Mouse (Mus musculus) retina, embryonic 14.5 days (tissue): Measurements from ENCODE around the gene Cisd3.

ENCODE experiments used
- DNase-seq: peaks from one replicate; pipeline ENCODE4 v3.0.0-alpha.2; 2015; ENCODE audit warnings: low spot score

Cisd3 gene

DNA sequence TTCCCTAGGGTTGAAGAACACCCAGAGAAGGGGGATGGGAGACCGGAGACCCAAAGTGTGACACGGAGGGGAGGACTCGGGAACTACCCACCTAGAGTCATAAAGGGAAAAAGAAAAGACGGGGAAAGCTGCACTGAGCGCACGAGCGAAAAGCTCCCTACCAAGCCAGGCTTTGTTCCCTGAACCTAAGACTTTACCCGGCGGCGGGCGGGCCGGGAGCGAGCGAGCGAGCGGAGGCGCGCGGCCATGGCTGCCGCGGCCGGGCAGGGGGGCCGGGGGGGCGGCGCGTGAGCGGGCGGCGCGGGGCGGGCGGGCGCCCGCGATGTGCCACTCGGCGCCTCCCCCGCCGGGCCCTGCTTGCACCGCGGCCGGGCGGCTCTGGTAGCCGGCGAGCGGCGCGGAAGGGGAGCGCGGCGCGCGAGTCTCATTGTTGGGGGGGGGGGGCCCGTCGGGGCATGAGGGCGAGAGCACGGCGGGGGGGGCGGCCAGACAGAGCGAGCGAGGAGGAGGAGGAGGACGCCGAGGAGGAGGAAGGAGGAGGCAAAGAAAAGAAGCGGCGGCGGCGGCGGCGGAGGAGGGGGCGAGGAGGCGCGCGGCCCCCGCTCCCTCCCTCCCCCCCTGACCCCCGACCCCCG is 22.6 kb upstream of the Cisd3 start, which contains the start of gene Mllt6:
Gene Mllt6, plus strand, starts transcription at position 522 of the 635 bp plus-strand sequence.
- DNase-seq = peak; percentile 85

DNA sequence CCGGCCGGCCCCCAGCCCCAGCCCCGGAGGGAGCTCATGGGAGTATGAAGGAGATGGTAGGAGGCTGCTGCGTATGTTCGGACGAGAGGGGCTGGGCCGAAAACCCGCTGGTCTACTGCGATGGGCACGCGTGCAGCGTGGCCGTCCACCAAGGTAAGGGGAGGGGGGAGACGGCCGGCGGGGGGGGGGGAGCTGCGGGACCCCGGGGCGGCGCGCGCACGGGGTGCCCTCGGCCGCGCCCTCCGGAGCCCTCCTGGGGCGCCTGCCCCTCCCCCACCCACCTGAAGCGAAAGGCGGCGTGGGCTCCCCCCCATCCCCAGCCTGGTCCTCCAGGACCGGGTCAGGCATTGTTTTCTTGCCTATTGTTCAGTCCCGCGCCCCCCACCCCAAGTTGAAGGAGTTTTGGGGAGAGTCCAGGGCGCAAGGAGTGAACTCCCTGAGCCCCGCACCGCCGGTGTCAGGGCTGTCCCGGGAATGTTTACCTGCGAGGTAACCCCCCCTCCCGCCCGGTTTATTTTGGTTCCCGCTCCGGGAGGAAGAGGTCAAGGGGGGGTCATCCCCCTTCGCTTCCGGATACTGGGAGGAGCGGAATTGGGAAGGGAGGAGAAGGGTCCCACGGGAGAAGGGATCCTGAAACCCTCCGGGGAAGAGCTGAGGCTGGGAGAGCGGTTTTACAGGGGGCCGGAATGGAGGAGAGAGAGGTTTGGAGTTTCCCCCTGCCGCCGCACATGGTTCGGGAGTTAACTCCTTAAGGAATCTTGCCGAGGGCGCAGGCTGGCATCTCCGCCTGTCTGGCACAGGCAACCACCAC is 21.9 kb upstream of the Cisd3 start:
- peak; percentile 64 for DNase-seq

DNA sequence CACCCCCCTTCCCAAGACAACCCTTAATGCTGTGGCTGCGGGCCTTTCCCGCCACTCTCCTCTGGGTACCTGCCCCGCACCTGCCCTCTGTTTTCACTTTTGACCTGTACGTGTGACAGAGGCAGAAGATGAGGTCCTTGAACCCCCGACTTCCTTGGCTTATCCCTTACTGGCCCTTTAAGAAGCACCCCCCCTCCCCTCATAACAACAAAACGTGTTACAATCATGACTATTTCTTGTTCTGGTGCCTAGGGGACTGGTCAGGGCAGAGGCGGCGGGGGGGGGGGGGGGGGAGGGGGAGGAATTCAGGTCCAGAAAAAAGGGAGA is 21.3 kb upstream of the Cisd3 start:
- DNase-seq = no peak

DNA sequence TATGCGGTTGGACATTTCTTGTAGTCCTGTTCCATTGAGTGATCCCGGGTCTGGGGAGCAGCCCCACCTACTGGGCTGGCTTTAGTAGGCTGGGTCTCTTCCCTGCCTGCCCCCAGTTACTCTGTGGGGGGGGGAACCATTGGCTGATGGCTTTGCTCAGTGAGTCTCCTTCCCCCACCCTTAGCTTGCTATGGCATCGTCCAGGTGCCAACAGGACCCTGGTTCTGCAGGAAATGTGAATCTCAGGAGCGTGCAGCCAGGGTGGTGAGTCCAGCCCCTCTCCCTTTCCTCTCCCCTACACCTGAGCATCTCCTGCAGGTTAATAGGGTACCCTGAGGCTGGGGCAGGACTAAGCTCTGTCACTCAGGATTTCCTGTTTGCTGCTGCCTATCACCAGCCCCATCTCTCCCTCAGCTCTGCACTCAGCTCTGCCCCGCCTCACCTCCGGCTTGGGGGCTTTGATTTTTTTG is 20.8 kb upstream of the Cisd3 start:
- DNase-seq = no peak

- DNase-seq = no peak
These were observed 20.2 kb upstream of the Cisd3 start for GRCm38 (mm10) chr11:97665431-97665830.

DNA sequence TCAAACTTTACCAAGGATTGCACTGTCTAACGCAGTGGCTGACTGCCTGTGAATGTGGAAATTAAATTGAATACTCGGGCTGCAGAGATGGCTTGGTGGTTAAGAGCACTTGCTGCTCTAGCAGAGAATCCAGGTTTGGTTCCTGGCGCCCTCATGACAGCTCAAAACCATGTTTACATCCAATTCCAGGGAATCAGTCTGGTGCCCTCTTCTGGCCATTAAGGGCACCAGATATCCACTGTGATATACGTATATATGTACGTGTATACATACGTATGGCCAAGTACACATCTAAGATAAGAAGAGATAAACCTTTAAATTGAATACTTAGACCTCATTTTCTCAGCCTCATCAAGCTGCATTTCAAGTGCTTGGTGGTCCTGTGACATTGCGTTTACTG is 19.4 kb upstream of the Cisd3 start:
- DNase-seq = no peak

- no peak for DNase-seq
These were observed 18.8 kb upstream of the Cisd3 start for GRCm38 (mm10) chr11:97666794-97667193.

DNA sequence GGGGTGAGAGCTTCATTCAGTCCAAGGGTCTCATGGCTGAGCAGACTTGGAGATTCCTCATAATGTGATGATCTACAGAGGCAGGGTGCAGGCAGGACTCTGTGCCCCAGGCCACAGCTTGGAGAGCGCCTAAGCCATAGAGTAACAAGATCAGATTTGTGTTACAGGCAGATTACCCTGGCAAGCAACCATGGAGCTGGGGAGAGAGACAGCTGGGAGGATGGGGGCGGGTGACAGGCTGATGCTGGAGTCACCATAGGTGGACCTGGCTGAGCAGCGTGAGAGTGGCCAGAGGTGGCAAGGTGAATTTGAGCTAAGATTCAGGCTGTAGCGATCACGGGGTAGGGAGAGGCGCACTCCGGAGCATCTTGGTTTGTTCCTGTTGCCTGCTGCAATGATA is 17.5 kb upstream of the Cisd3 start:
- no peak for DNase-seq

- DNase-seq = no peak
These were observed 16.4 kb upstream of the Cisd3 start for GRCm38 (mm10) chr11:97669268-97669667.

DNA sequence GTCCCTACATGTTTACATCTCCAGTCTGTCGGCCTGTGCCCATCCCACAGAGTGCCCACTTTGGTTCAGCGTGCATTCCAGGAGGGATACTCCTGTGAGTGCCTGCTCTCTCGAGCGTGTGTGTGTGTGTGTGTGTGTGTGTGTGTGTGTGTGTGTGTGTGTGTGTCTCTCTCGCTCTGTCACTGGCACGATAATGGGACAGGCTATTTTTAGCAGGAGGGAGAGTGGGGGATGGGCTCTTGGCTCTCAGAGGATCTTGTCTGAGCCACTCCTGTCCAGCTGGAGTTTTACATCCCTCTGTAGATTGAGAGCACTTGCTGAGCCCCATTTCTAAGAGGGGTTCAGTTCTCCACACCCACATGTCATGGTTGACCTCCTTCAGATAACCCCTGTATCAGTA is 15.8 kb upstream of the Cisd3 start:
- peak; percentile 69 for DNase-seq

GRCm38 (mm10) chr11:97670234-97671176 is 15.1 kb upstream of the Cisd3 start:
- DNase-seq = no peak

DNA sequence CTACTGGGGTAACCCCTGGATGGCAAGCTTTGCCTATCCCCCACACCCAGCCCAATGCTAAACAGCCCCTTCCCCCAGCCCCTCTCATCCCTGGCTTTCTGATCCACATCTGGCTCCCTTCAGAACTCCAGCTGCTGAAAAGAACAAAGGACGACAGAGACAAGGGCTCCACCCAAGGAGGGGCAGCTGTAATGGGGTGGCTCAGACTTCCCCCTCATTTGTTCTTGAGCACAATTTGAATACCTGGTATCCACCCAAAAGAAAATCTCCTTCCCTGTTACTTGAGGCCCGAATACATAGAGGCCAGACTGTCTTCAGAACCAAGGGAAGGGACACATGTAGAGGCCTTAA is 14.5 kb upstream of the Cisd3 start:
- no peak for DNase-seq

DNA sequence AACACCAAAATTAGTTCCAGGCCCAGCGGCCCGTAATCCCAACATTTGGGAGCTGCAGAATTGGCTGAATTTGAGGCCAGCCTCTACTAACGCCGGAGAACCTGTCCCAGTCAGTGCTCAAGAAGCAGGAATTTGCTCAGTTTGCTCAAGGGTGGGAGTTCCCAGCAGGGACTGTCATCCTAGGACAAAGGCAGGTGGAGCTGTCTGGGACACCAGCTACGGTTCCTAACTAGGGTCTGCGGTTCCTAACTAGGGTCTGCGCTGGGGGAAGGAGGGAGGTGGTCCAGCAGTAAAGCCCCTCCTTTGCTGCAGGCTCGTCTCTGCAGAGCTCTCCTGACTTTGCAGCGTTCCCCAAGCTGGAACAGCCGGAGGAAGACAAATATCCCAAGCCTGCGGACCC is 12.5 kb upstream of the Cisd3 start:
- no peak for DNase-seq

- DNase-seq = no peak
These were observed 9.4 kb upstream of the Cisd3 start for GRCm38 (mm10) chr11:97676050-97676754.

- no peak for DNase-seq
These were observed 8.2 kb upstream of the Cisd3 start for GRCm38 (mm10) chr11:97677381-97677780.

DNA sequence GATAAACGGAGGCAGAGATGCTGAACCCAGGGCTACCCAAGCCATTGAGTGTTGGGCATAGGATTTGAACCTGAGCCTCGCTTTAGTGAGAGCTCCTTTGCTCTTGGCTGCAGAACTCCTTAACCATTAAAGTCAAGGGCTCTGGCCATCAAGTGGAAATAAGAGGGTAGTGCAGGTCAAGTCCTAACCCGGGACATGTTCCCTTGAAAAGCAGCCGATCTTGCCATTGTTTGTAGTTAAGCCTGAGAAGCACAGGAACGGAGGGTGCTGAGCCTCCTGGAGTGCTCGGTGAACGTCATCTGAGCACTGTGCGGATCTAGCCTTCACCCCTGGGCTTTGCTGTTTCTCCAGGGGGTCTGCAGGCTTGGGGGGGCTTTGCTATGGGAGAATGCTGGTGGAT is 7.8 kb upstream of the Cisd3 start:
- DNase-seq = peak; percentile 45

DNA sequence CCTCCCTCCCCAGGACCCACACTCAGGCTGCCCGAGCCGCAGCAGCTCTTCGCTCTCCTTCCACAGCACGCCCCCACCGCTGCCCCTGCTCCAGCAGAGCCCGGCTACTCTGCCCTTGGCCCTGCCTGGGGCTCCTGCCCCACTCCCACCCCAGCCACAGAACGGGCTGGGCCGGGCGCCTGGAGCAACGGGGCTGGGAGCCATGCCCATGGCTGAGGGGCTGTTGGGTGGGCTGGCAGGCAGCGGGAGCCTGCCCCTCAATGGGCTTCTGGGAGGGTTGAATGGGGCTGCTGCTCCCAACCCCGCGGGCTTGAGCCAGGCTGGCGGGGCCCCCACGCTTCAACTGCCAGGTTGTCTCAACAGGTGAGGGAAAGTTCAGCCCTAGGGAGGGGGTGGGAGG is 7.3 kb upstream of the Cisd3 start:
- no peak for DNase-seq

DNA sequence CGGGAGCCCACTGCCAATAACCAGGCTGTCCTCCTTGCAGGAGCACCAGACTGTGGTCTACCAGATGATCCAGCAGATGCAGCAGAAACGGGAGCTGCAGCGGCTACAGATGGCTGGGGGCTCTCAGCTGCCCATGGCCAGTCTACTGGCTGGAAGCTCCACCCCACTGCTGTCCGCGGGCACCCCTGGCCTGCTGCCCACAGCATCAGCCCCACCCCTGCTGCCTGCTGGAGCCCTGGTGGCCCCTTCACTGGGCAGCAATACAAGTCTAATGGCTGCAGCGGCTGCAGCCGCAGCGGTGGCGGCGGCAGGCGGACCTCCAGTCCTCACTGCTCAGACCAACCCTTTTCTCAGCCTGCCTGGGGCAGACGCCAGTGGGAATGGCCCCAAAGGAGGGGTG is 5.2 kb upstream of the Cisd3 start:
- no peak for DNase-seq

- no peak for DNase-seq
These were observed 3.0 kb upstream of the Cisd3 start for GRCm38 (mm10) chr11:97682504-97683055.

DNA sequence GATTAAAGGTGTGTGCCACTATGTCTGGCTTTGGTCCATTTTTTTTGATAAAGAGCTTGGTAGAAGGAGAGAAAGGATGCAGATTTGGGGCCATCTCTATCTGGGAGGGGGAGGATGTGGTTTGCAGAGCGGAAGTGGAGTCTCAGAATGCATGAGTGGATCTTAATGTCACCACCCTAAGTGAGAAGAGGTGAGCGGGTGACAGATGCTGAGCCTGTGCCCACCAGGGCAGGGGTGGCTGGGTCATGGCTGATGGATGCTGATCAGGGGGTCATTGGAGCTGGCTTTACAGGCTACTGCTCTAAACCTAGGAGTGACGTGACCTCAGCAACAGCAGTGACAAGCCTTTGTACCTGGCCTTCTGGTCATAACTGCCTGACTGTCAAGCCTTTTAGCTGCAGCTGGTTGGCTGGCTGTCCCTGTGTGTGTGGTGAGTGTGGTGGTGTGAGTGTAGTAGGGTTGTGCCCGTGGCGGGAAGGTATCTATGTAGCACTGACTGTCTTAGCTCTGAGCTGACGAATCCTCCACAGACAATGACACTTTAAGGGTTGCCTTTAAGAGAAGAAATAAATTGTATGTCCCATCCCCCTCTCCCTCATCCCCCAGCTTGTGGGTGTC is 1.5 kb upstream of the Cisd3 start:
- no peak for DNase-seq

GRCm38 (mm10) chr11:97684766-97685165 is 860 bp upstream of the Cisd3 start:
- DNase-seq = no peak
